Mouse (Mus musculus) brown adipose tissue, adult 24 weeks (tissue): ENCODE results near the gene Kcnq1. TPM values are rescaled to one million over a fixed set of nuclear protein-coding genes. Genes with fewer than 3 reads are reported as not detected.

Experiments used
- H3K27ac ChIP-seq: fragments of 200-500 bp; replicated peaks from 2 replicates; pipeline ENCODE4 v1.5.1; 2012; ENCODE audit warnings: low read depth, mild to moderate bottlenecking, low read length
- H3K4me1 ChIP-seq: fragments of 200-500 bp; 2 replicates; pipeline ENCODE4 v1.6.1; 2012; ENCODE audit warnings: low read length, mixed read lengths; ENCODE audit not compliant: control insufficient read depth, insufficient read depth, insufficient read length
- H3K4me3 ChIP-seq: fragments of 200-500 bp; 2 replicates; pipeline ENCODE4 v1.5.1; 2012; ENCODE audit warnings: low read depth, mild to moderate bottlenecking, low read length, moderate library complexity; ENCODE audit not compliant: insufficient read depth
- polyA plus RNA-seq: library from polyadenylated mRNA; stranded (reverse); fragments of >200 nt; gene quantifications from 2 replicates; pipeline ENCODE4 v1.2.4, GENCODE M21; 2012; ENCODE audit not compliant: missing spikeins, insufficient read depth, insufficient read length

Gene Kcnq1
- polyA plus RNA-seq, 1 experiment, result 0.36 TPM

DNA sequence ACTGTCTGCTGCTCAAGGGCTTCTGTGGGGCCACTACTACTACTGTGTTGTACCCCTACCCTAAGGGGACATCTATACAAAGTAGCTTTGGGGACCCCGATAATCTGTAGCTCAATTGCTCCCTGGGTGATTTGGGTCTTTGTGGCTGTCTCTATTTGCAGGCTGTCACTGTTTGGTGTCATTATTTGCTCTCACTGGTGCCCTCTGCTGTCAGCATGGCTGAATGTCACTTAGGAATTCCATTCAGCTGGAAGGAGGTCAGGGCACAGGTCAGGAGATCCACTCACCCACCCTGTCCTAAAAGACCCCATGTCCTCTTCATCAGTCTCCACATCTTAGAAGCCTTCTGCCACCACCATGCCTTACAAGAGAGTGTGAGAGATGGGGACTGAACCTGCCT is 32.6 kb downstream of the Kcnq1 start:
- Histone ChIP-seq H3K4me3 (no peak overlapping the region), H3K4me1 (peaks cover 15% of the 10 kb centered on the region), H3K27ac (no peak overlapping the region)

GRCm38 (mm10) chr7:143139932-143140331 is 33.8 kb downstream of the Kcnq1 start:
- H3K4me3 ChIP-seq, result no peak overlapping the region
- H3K4me1 ChIP-seq, result peaks cover 15% of the 10 kb centered on the region
- no peak overlapping the region for H3K27ac ChIP-seq

GRCm38 (mm10) chr7:143142680-143143079 is 36.5 kb downstream of the Kcnq1 start:
- H3K4me1 ChIP-seq, result no peaks in the 10 kb centered on the region
- H3K27ac ChIP-seq, result no peak overlapping the region
- H3K4me3 ChIP-seq, result no peak overlapping the region

- no peak overlapping the region for H3K27ac ChIP-seq
- no peak overlapping the region for H3K4me3 ChIP-seq
- H3K4me1 ChIP-seq, result no peaks in the 10 kb centered on the region
Observed at GRCm38 (mm10) chr7:143147015-143147414, 40.9 kb downstream of the Kcnq1 start.

GRCm38 (mm10) chr7:143151171-143151570 is 45.0 kb downstream of the Kcnq1 start:
- Histone ChIP-seq H3K27ac (no peak overlapping the region), H3K4me1 (no peaks in the 10 kb centered on the region), H3K4me3 (no peak overlapping the region)

- Histone ChIP-seq H3K27ac (no peak overlapping the region), H3K4me1 (no peaks in the 10 kb centered on the region), H3K4me3 (no peak overlapping the region)
Observed at GRCm38 (mm10) chr7:143152350-143152749, 46.2 kb downstream of the Kcnq1 start.

DNA sequence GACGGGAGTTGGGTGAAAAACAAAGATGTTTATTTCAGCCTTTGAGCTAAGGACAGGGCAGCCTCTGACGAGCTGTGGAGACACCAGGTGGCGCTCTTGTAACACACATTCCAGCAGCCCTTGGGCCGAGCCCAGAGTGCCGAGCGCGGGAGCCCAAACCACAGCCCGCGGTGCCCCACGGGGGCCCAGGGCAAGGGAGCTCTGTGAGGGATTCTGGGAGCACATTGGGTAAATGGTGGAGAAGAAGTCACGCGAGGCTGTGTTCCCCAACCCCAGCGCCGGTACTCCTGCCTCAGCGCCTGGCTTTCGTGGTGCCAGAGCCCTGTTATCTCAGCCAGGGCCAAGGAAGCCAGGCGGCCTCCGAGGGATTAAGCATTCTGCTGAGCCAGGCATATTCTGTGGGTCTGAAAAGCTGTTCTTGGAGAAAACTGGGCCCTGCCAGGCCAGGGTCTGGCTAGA is 47.8 kb downstream of the Kcnq1 start:
- Histone ChIP-seq H3K4me1 (no peaks in the 10 kb centered on the region), H3K4me3 (peak overlapping the region; percentile 46), H3K27ac (no peak overlapping the region)

- no peak overlapping the region for H3K27ac ChIP-seq
- H3K4me1 ChIP-seq, result no peaks in the 10 kb centered on the region
- H3K4me3 ChIP-seq, result no peak overlapping the region
Observed at GRCm38 (mm10) chr7:143154458-143154871, 48.3 kb downstream of the Kcnq1 start.

GRCm38 (mm10) chr7:143155257-143155656 is 49.1 kb downstream of the Kcnq1 start:
- H3K4me1 ChIP-seq, result no peaks in the 10 kb centered on the region
- H3K27ac ChIP-seq, result no peak overlapping the region
- no peak overlapping the region for H3K4me3 ChIP-seq

GRCm38 (mm10) chr7:143158690-143159425 is 52.7 kb downstream of the Kcnq1 start:
- no peak overlapping the region for H3K27ac ChIP-seq
- no peaks in the 10 kb centered on the region for H3K4me1 ChIP-seq
- H3K4me3 ChIP-seq, result no peak overlapping the region

DNA sequence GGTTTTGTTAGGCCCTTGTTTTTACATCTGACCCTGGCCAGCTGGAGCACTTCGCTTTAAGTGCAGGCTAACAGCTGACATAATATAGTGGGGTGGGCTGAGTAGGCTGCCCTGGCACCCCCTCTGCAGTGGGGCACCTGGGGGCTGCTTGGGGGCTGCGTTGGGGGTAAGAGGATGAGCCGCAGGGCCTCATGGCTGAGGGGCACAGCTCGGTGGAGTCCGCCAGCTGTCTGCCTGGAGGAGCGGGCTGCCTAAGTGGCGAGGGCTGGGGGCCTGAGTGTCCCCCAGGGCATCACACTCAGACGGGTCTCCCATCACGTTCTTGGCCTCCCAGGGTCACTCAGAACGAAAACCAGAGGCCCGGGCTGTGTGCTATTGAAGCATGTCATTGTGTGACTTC is 53.3 kb downstream of the Kcnq1 start:
- H3K4me3 ChIP-seq, result no peak overlapping the region
- H3K27ac ChIP-seq, result no peak overlapping the region
- H3K4me1 ChIP-seq, result no peaks in the 10 kb centered on the region

DNA sequence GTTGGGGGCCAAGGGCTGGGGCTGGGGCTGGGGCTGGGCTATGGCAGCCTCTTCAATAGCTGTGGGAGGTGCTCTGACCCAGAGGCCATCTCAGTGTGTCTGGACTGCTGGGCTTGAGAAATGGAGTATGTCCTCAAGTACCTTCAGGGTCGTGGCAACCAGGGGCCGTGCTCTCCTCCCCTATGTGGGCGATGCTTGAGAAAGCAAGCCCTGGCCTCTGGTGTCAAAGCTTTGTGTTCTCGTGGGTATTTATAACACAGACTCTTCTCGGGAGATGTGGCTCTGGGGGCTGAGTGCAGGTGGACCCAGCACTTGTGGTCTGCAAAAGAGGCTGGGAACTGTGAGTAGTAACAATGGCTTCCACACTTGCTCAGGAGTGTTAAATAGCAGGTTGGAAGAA is 53.9 kb downstream of the Kcnq1 start:
- Histone ChIP-seq H3K4me3 (no peak overlapping the region), H3K4me1 (no peaks in the 10 kb centered on the region), H3K27ac (no peak overlapping the region)

DNA sequence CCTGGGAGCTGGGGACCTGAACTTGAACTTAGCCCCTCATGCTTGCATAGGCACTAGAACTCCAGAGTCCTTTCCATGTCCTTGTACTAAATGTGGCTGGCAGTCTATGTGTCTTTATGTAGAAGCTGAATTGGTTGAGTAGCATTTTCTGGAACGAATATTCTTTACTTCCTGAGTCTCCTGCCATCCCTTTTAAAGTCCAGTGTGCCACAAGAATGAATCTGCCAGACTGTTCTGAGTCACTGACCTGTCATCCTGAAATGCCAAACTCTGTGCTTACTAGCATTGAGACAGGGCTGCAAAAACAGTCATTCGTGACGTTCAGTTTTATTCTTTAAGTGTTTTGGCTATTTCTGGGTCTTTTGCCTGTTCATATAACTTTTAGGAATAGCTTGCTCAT is 55.9 kb downstream of the Kcnq1 start:
- H3K4me3 ChIP-seq, result no peak overlapping the region
- no peaks in the 10 kb centered on the region for H3K4me1 ChIP-seq
- no peak overlapping the region for H3K27ac ChIP-seq

- Histone ChIP-seq H3K4me1 (no peaks in the 10 kb centered on the region), H3K4me3 (no peak overlapping the region), H3K27ac (no peak overlapping the region)
Observed at GRCm38 (mm10) chr7:143164074-143164473, 57.9 kb downstream of the Kcnq1 start.

- no peak overlapping the region for H3K27ac ChIP-seq
- H3K4me1 ChIP-seq, result no peaks in the 10 kb centered on the region
- H3K4me3 ChIP-seq, result no peak overlapping the region
Observed at GRCm38 (mm10) chr7:143165687-143166265, 59.6 kb downstream of the Kcnq1 start.

- Histone ChIP-seq H3K4me1 (no peaks in the 10 kb centered on the region), H3K4me3 (no peak overlapping the region), H3K27ac (no peak overlapping the region)
Observed at GRCm38 (mm10) chr7:143167275-143167674, 61.1 kb downstream of the Kcnq1 start.
